ENCODE assay signal across 8 mouse cellular contexts in genomic region chr19:56723331-56724125, GRCm38 (mm10). TPM values are rescaled to one million over a fixed set of nuclear protein-coding genes. Genes with fewer than 3 reads are reported as not detected.
DNase-seq lines count a peak whose midpoint lies in the region; ATAC-seq lines count a peak whose summit lies in the region.

No protein-coding gene starts in this region.

- H3K9ac ChIP-seq in embryonic facial prominence, embryonic 15.5 days, result peak overlapping the region; percentile 31; the same call in 1 of the 2 replicates
- peak overlapping the region; percentile 59 for H3K9ac ChIP-seq in limb, embryonic 12.5 days (replicated peaks)
- no peak overlapping the region for H3K9ac ChIP-seq in midbrain, embryonic 11.5 days (ENCODE audit: low read length)

- WGBS in embryonic facial prominence, embryonic 15.5 days, result under 1% methylated on average over 71 of the region's 71 CpGs
- under 1% methylated on average over 71 of the region's 71 CpGs for WGBS in limb, embryonic 12.5 days
- WGBS in midbrain, embryonic 11.5 days, result under 1% methylated on average over 71 of the region's 71 CpGs

- intact Hi-C loops in heart, postnatal 25 days (cut with DNase I), result loop anchor here (5.0 kb wide), 2 partner anchors 121 to 156 kb away; no protein-coding TSS in a partner anchor

- no peaks in the 10 kb centered on the region for H3K9me3 ChIP-seq in embryonic facial prominence, embryonic 15.5 days (replicated peaks)
- H3K9me3 ChIP-seq in limb, embryonic 12.5 days, result no peaks in the 10 kb centered on the region
- H3K9me3 ChIP-seq in midbrain, embryonic 11.5 days (ENCODE audit: control insufficient read depth, low read length), result no peaks in the 10 kb centered on the region

- no peak overlapping the region for H3K27ac ChIP-seq in embryonic facial prominence, embryonic 15.5 days (replicated peaks)
- no peak overlapping the region for H3K27ac ChIP-seq in limb, embryonic 12.5 days
- H3K27ac ChIP-seq in midbrain, embryonic 11.5 days (ENCODE audit: low read depth, low read length), result no peak overlapping the region

- peaks cover 65% of the 10 kb centered on the region for H3K27me3 ChIP-seq in embryonic facial prominence, embryonic 15.5 days
- peaks cover 86% of the 10 kb centered on the region for H3K27me3 ChIP-seq in limb, embryonic 12.5 days
- peaks cover 77% of the 10 kb centered on the region for H3K27me3 ChIP-seq in midbrain, embryonic 11.5 days (ENCODE audit: control insufficient read depth, insufficient read depth, low read length)

- peak overlapping the region; percentile 89 for H3K4me2 ChIP-seq in embryonic facial prominence, embryonic 15.5 days (replicated peaks)
- H3K4me2 ChIP-seq in limb, embryonic 12.5 days, result peak overlapping the region; percentile 94
- peak overlapping the region; percentile 80 for H3K4me2 ChIP-seq in midbrain, embryonic 11.5 days

- H3K36me3 ChIP-seq in embryonic facial prominence, embryonic 15.5 days, result no peaks in the 10 kb centered on the region
- H3K36me3 ChIP-seq in limb, embryonic 12.5 days, result no peaks in the 10 kb centered on the region
- no peaks in the 10 kb centered on the region for H3K36me3 ChIP-seq in midbrain, embryonic 11.5 days (ENCODE audit: control insufficient read depth, insufficient read depth, low read length)

- peak overlapping the region; percentile 52 for H3K4me3 ChIP-seq in embryonic facial prominence, embryonic 15.5 days (replicated peaks)
- peak overlapping the region; percentile 57 for H3K4me3 ChIP-seq in limb, embryonic 12.5 days (replicated peaks)
- H3K4me3 ChIP-seq in midbrain, embryonic 11.5 days (ENCODE audit: low read depth, low read length), result peak overlapping the region; percentile 49

- no peak for ATAC-seq in embryonic facial prominence, embryonic 15.5 days (ENCODE audit: insufficient number of reproducible peaks, low FRiP score, low TSS enrichment, low read depth)
- ATAC-seq in limb, embryonic 12.5 days (ENCODE audit: insufficient number of reproducible peaks, insufficient read depth, low FRiP score, low TSS enrichment, low read depth), result no peak
- no peak for ATAC-seq in midbrain, embryonic 11.5 days (ENCODE audit: low FRiP score)
- ATAC-seq in megakaryocyte-erythroid progenitor cell, adult 5-6 weeks (replicated peaks; ENCODE audit: low FRiP score, low TSS enrichment, poor library complexity, severe bottlenecking), result no peak

- peak; percentile 46 to 61 for DNase-seq in urinary bladder, adult 18-20 months (ENCODE audit: low spot score in 2 of 2)
- DNase-seq in urinary bladder, postnatal 10 days (ENCODE audit: low spot score), result no peak
- DNase-seq in heart, postnatal 25 days (ENCODE audit: low spot score), result peak; percentile 26
- DNase-seq in midbrain, embryonic 11.5 days (ENCODE audit: low spot score, missing footprints), result peak; percentile 95
- peak; percentile 69 for DNase-seq in testis, postnatal 10 days (ENCODE audit: low spot score)

- peaks cover 33% of the 10 kb centered on the region for H3K4me1 ChIP-seq in embryonic facial prominence, embryonic 15.5 days
- peaks cover 31% of the 10 kb centered on the region for H3K4me1 ChIP-seq in limb, embryonic 12.5 days (replicated peaks)
- H3K4me1 ChIP-seq in midbrain, embryonic 11.5 days (ENCODE audit: control insufficient read depth, insufficient read depth, low read length), result peaks cover 22% of the 10 kb centered on the region

RNA-seq across cellular contexts. Expression of gene Adrb1, which starts 1.5 kb away (rescaled TPM):
- polyA plus RNA-seq in embryonic facial prominence, embryonic 15.5 days (2015; fragmentation: Nextera tagmentation; extraction: Ambion mirVana), result 1.3 and 1.7 TPM in 2 replicates
- 10 to 100 TPM; 24.3 to 30.9 TPM for total RNA-seq in heart, postnatal 25 days (2021)
- 0.50 and 0.70 TPM in 2 replicates for polyA plus RNA-seq in limb, embryonic 12.5 days (2016; fragmentation: Nextera tagmentation; extraction: Ambion mirVana)
- polyA plus RNA-seq in midbrain, embryonic 11.5 days (2014; fragmentation: Nextera tagmentation; extraction: Ambion mirVana), result 0.15 and 0.28 TPM in 2 replicates
- not detected in 2 replicates for total RNA-seq in megakaryocyte-erythroid progenitor cell, adult 5-6 weeks (2014; fragmentation: Nextera tagmentation)
- not detected in 2 replicates for total RNA-seq in megakaryocyte-erythroid progenitor cell, adult 5-6 weeks (2017)
